ENCODE assay signal across 8 mouse cellular contexts in the genomic region with DNA sequence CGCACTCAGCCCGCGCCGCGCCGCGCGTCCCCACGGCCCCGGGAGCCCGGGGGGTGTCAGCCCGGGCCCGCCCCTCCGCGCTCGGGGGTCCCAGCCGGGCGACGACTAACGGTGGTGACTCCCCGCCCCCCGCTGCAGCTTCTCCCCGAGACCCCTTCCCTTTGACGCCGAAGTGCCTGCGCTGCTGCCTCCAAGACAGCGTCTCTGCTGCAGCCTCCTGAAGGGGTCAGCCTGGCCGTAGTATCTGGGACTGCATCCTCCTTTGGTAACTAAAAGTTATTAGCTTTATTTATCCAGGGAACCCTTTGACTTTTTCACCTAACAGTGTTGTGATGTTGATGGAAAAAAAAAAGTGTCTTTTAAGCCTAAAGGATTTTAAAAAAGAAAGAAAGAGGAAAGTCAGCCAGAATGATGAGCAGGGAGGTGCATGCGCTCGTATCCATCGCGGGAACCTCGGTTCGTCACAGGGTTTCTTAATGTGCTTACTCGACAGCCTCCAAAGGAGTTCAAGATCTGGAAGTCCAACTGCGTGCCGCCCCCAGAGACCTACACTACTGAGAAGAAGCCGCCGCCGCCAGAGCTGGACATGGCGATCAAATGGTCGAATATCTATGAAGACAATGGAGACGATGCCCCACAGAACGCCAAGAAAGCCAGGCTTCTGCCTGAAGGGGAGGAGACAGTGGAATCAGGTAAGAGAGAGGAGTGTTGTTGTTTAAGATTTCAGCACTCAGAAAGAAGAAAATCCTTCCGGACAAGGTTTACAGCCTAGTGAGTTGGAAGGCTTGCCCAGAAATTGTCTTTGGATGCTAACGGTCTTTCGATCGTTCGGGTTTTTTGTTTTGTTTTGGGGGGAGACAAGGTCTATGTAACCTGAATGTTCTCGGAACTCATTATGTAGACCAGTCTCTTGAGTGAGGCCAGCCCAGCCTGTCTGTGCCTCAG. TPM values are rescaled to one million over a fixed set of nuclear protein-coding genes. Genes with fewer than 3 reads are reported as not detected.
DNase-seq lines count a peak whose midpoint lies in the region; ATAC-seq lines count a peak whose summit lies in the region.

No protein-coding gene starts in this region.

- peak overlapping the region; percentile 96 for H3K4me3 ChIP-seq in megakaryocyte, embryonic 14.5 days (replicated peaks)
- peak overlapping the region; percentile 92 for H3K4me3 ChIP-seq in forebrain, embryonic 16.5 days (replicated peaks; ENCODE audit: low read length)
- H3K4me3 ChIP-seq in limb, embryonic 12.5 days (replicated peaks), result peak overlapping the region; percentile 96
- H3K4me3 ChIP-seq in neural tube, embryonic 14.5 days (ENCODE audit: low read depth, low read length), result peak overlapping the region; percentile 98

- H3K9ac ChIP-seq in forebrain, embryonic 16.5 days (replicated peaks; ENCODE audit: low read depth, low read length), result peak overlapping the region; percentile 94
- peak overlapping the region; percentile 93 for H3K9ac ChIP-seq in limb, embryonic 12.5 days (replicated peaks)
- peak overlapping the region; percentile 91 for H3K9ac ChIP-seq in neural tube, embryonic 14.5 days (replicated peaks; ENCODE audit: low read depth, low read length)

- H3K4me1 ChIP-seq in megakaryocyte, embryonic 14.5 days, result peaks cover 64% of the 10 kb centered on the region
- H3K4me1 ChIP-seq in forebrain, embryonic 16.5 days (replicated peaks; ENCODE audit: control insufficient read depth, insufficient read depth, low read length), result peaks cover 36% of the 10 kb centered on the region
- peaks cover 13% of the 10 kb centered on the region for H3K4me1 ChIP-seq in limb, embryonic 12.5 days (replicated peaks)
- peaks cover 14% of the 10 kb centered on the region for H3K4me1 ChIP-seq in neural tube, embryonic 14.5 days (ENCODE audit: control insufficient read depth, insufficient read depth, low read length)

- DNase-seq in adrenal gland, adult (ENCODE audit: inconsistent age in 2 of 2, low spot score in 1 of 2), result peak; percentile 42 to 67
- DNase-seq in adrenal gland, postnatal 10 days, result no peak
- no peak for DNase-seq in spleen, postnatal 14 days (ENCODE audit: low spot score in 2 of 2)

- peaks cover 60% of the 10 kb centered on the region for H3K36me3 ChIP-seq in megakaryocyte, embryonic 14.5 days (replicated peaks; ENCODE audit: low read length)
- peaks cover 5% of the 10 kb centered on the region for H3K36me3 ChIP-seq in forebrain, embryonic 16.5 days (ENCODE audit: control insufficient read depth, insufficient read depth)
- H3K36me3 ChIP-seq in limb, embryonic 12.5 days, result peaks cover 40% of the 10 kb centered on the region
- H3K36me3 ChIP-seq in neural tube, embryonic 14.5 days (ENCODE audit: control insufficient read depth, insufficient read depth, low read length), result peaks cover 5% of the 10 kb centered on the region

- WGBS in forebrain, embryonic 16.5 days, result 15% methylated on average over 50 of the region's 50 CpGs
- WGBS in limb, embryonic 12.5 days, result 25% methylated on average over 46 of the region's 50 CpGs
- WGBS in neural tube, embryonic 14.5 days, result 19% methylated on average over 49 of the region's 50 CpGs

- no peaks in the 10 kb centered on the region for H3K27me3 ChIP-seq in megakaryocyte, embryonic 14.5 days (replicated peaks)
- no peaks in the 10 kb centered on the region for H3K27me3 ChIP-seq in forebrain, embryonic 16.5 days (replicated peaks; ENCODE audit: control insufficient read depth, insufficient read depth, low read length)
- H3K27me3 ChIP-seq in limb, embryonic 12.5 days, result no peaks in the 10 kb centered on the region
- no peaks in the 10 kb centered on the region; the same call in 1 of the 2 replicates for H3K27me3 ChIP-seq in neural tube, embryonic 14.5 days (ENCODE audit: control insufficient read depth, insufficient read depth, low read length)

- ATAC-seq in megakaryocyte, adult 5-6 weeks (ENCODE audit: poor library complexity, severe bottlenecking), result no peak
- no peak for ATAC-seq in forebrain, embryonic 16.5 days
- ATAC-seq in limb, embryonic 12.5 days (ENCODE audit: insufficient number of reproducible peaks, insufficient read depth, low FRiP score, low TSS enrichment, low read depth), result peak; percentile 14; the same call in 1 of the 2 replicates
- peak; percentile 49 for ATAC-seq in neural tube, embryonic 14.5 days (ENCODE audit: low read depth)

- H3K4me2 ChIP-seq in forebrain, embryonic 16.5 days (ENCODE audit: low read length), result peak overlapping the region; percentile 82
- peak overlapping the region; percentile 77 for H3K4me2 ChIP-seq in limb, embryonic 12.5 days
- peak overlapping the region; percentile 72 for H3K4me2 ChIP-seq in neural tube, embryonic 14.5 days (ENCODE audit: low read depth, low read length)

- peak overlapping the region; percentile 75 for H3K27ac ChIP-seq in forebrain, embryonic 16.5 days (ENCODE audit: low read length)
- no peak overlapping the region for H3K27ac ChIP-seq in limb, embryonic 12.5 days
- peak overlapping the region; percentile 52; the same call in 1 of the 2 replicates for H3K27ac ChIP-seq in neural tube, embryonic 14.5 days (ENCODE audit: low read depth, low read length)

- no peaks in the 10 kb centered on the region for H3K9me3 ChIP-seq in megakaryocyte, embryonic 14.5 days
- H3K9me3 ChIP-seq in forebrain, embryonic 16.5 days (ENCODE audit: control insufficient read depth, low read length), result no peaks in the 10 kb centered on the region
- H3K9me3 ChIP-seq in limb, embryonic 12.5 days, result no peaks in the 10 kb centered on the region
- no peaks in the 10 kb centered on the region for H3K9me3 ChIP-seq in neural tube, embryonic 14.5 days (ENCODE audit: control insufficient read depth, low read length)

RNA-seq across cellular contexts. Expression of a gene that starts 0.9 kb away (rescaled TPM):
- 10 to 100 TPM; 21.4 to 22.3 TPM for total RNA-seq in adrenal gland, postnatal 10 days (2021)
- polyA plus RNA-seq in megakaryocyte, embryonic 14.5 days (2012; ENCODE audit: insufficient read depth, low replicate concordance), result 30.4 and 32.2 TPM in 2 replicates
- 33.0 and 47.7 TPM in 2 replicates for total RNA-seq in megakaryocyte, adult 5-6 weeks (2015)
- 14.4 and 15.8 TPM in 2 replicates for total RNA-seq in megakaryocyte, adult 5-6 weeks (2017)
- polyA plus RNA-seq in forebrain, embryonic 16.5 days (2015; fragmentation: Nextera tagmentation; extraction: Ambion mirVana), result 75.8 and 81.0 TPM in 2 replicates
- 47.4 and 55.2 TPM in 2 replicates for polyA plus RNA-seq in limb, embryonic 12.5 days (2016; fragmentation: Nextera tagmentation; extraction: Ambion mirVana)
- 78.1 and 80.3 TPM in 2 replicates for polyA plus RNA-seq in neural tube, embryonic 14.5 days (2014; fragmentation: Nextera tagmentation; extraction: Ambion mirVana)

RNA-seq across cellular contexts. Expression of a gene that starts 16.1 kb away (rescaled TPM):
- total RNA-seq in adrenal gland, postnatal 10 days (2021), result 10 to 100 TPM; 24.3 to 25.5 TPM
- polyA plus RNA-seq in megakaryocyte, embryonic 14.5 days (2012; ENCODE audit: insufficient read depth, low replicate concordance), result 13.7 and 17.2 TPM in 2 replicates
- total RNA-seq in megakaryocyte, adult 5-6 weeks (2015), result 79.2 and 96.1 TPM in 2 replicates
- total RNA-seq in megakaryocyte, adult 5-6 weeks (2017), result 69.0 and 80.6 TPM in 2 replicates
- polyA plus RNA-seq in forebrain, embryonic 16.5 days (2015; fragmentation: Nextera tagmentation; extraction: Ambion mirVana), result 38.6 and 49.2 TPM in 2 replicates
- polyA plus RNA-seq in limb, embryonic 12.5 days (2016; fragmentation: Nextera tagmentation; extraction: Ambion mirVana), result 50.8 and 54.6 TPM in 2 replicates
- polyA plus RNA-seq in neural tube, embryonic 14.5 days (2014; fragmentation: Nextera tagmentation; extraction: Ambion mirVana), result 34.5 and 40.9 TPM in 2 replicates

RNA-seq across cellular contexts. Expression of a gene that starts 49.0 kb away (rescaled TPM):
- 1 to 10 TPM; 6.3 to 7.9 TPM for total RNA-seq in adrenal gland, postnatal 10 days (2021)
- polyA plus RNA-seq in megakaryocyte, embryonic 14.5 days (2012; ENCODE audit: insufficient read depth, low replicate concordance), result 0.03 TPM in 1 of 2 replicates, not detected in the other
- 0.25 and 0.52 TPM in 2 replicates for total RNA-seq in megakaryocyte, adult 5-6 weeks (2015)
- 0.44 and 0.53 TPM in 2 replicates for total RNA-seq in megakaryocyte, adult 5-6 weeks (2017)
- 0.61 and 0.82 TPM in 2 replicates for polyA plus RNA-seq in forebrain, embryonic 16.5 days (2015; fragmentation: Nextera tagmentation; extraction: Ambion mirVana)
- polyA plus RNA-seq in limb, embryonic 12.5 days (2016; fragmentation: Nextera tagmentation; extraction: Ambion mirVana), result 2.5 and 3.3 TPM in 2 replicates
- polyA plus RNA-seq in neural tube, embryonic 14.5 days (2014; fragmentation: Nextera tagmentation; extraction: Ambion mirVana), result 0.62 and 1.1 TPM in 2 replicates

Comparison
In these comparisons a context has a peak if more than half of its experiments do, and no peak if none do; other contexts are left out.
1. DNase-seq: peak in adrenal gland, adult (2 of 2); none in adrenal gland, postnatal 10 days (single experiment) and spleen, postnatal 14 days (0 of 2).
2. ATAC-seq: peak in limb, embryonic 12.5 days (single experiment) and neural tube, embryonic 14.5 days (single experiment); none in megakaryocyte, adult 5-6 weeks (single experiment) and forebrain, embryonic 16.5 days (single experiment).
3. Peak in every context shown above with its lines, with median percentiles within 50 percentile points of each other: H3K4me3 ChIP-seq, H3K4me2 ChIP-seq and H3K9ac ChIP-seq.